Mouse (Mus musculus) G1E (cell line): ENCODE data around the gene Asf1b.

Source experiments
- CTCF ChIP-seq: IDR thresholded peaks from 2 replicates; pipeline ENCODE4 v1.5.1; 2012; ENCODE audit warnings: low read depth, low read length, inconsistent platforms, mixed read lengths
- GATA1 ChIP-seq: IDR thresholded peaks from 2 replicates; pipeline ENCODE4 v1.6.1; 2012; ENCODE audit warnings: borderline replicate concordance, low read length, inconsistent platforms, mixed read lengths
- GATA2 ChIP-seq: IDR thresholded peaks from 2 replicates; pipeline ENCODE4 v1.6.1; 2012; ENCODE audit warnings: low read depth, low read length, inconsistent platforms, borderline replicate concordance
- POLR2AphosphoS5 ChIP-seq: IDR thresholded peaks from 2 replicates; pipeline ENCODE4 v1.6.1; 2012; ENCODE audit warnings: low read depth, low read length, inconsistent platforms; ENCODE audit not compliant: insufficient replicate concordance
- TAL1 ChIP-seq: conservative IDR thresholded peaks from 2 replicates; pipeline ENCODE4 v1.6.1; 2012; ENCODE audit warnings: low read depth, low read length, inconsistent platforms, mixed read lengths

DNA sequence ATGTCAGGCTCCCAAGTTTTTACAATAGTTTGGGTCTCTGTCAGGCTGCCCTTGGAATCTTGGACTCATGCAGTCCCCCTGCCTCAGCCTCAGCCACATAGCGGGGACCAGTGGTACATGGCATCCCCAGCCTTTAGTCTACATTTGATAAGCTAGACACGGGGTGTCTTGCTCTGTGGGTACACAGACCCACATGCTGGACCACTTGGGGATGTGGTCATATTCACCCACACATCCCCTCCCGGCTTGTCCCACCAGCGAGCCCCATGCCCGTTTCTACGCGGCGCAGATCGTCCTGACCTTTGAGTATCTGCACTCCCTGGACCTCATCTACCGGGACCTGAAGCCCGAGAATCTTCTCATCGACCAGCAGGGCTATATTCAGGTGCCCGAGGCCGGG is 34.9 kb downstream of the Asf1b start:
- no peak for TF ChIP-seq CTCF
- no peak for TF ChIP-seq GATA1
- TF ChIP-seq POLR2AphosphoS5: no peak
- no peak for TF ChIP-seq TAL1
- TF ChIP-seq GATA2: no peak
